Mouse (Mus musculus) liver, embryonic 11.5 days (tissue): ENCODE measurements at regions not wholly inside any gene's neighbourhood (a gene's known extent, or its start where the extent isn't known, plus 50 kb on each side); places are given as distances from the start of the nearest gene placed in this dataset.

Experiments used
- ATAC-seq: fragments of 200-750 bp; cut with Nextera tagmentation; replicated peaks from 2 replicates; pipeline ENCODE4 v1.8.0; 2017; ENCODE audit warnings: moderate number of reproducible peaks, mild to moderate bottlenecking, moderate TSS enrichment, moderate library complexity; ENCODE audit not compliant: low FRiP score
- DNase-seq: peaks from one replicate; pipeline ENCODE4 v3.0.0-alpha.2; 2017; ENCODE audit warnings: low spot score
- H3K27ac ChIP-seq: fragments of 300-500 bp; sonication (generic); 2 replicates; pipeline ENCODE4 v1.5.1; 2014; ENCODE audit warnings: mild to moderate bottlenecking, low read depth, low read length, control low read depth
- H3K27me3 ChIP-seq: fragments of 300-500 bp; sonication (generic); replicated peaks from 2 replicates; pipeline ENCODE4 v1.6.1; 2014; ENCODE audit warnings: low read length, mixed read lengths; ENCODE audit not compliant: control insufficient read depth, insufficient read depth
- H3K36me3 ChIP-seq: fragments of 300-500 bp; sonication (generic); 2 replicates; pipeline ENCODE4 v1.6.1; 2014; ENCODE audit warnings: mild to moderate bottlenecking, low read length, moderate library complexity, mixed read lengths; ENCODE audit not compliant: control insufficient read depth, insufficient read depth
- H3K4me1 ChIP-seq: fragments of 300-500 bp; sonication (generic); replicated peaks from 2 replicates; pipeline ENCODE4 v1.6.1; 2014; ENCODE audit warnings: low read length, mixed read lengths; ENCODE audit not compliant: control insufficient read depth, insufficient read depth
- H3K4me2 ChIP-seq: fragments of 300-500 bp; sonication (generic); 2 replicates; pipeline ENCODE4 v1.6.1; 2014; ENCODE audit warnings: mild to moderate bottlenecking, control low read depth, moderate library complexity
- H3K4me3 ChIP-seq: fragments of 300-500 bp; sonication (generic); 2 replicates; pipeline ENCODE4 v1.5.1; 2014; ENCODE audit warnings: low read depth, low read length, control low read depth
- H3K9ac ChIP-seq: fragments of 300-500 bp; sonication (generic); 2 replicates; pipeline ENCODE4 v1.6.1; 2014; ENCODE audit warnings: low read depth, low read length, control low read depth
- H3K9me3 ChIP-seq: fragments of 300-500 bp; sonication (generic); 2 replicates; pipeline ENCODE4 v1.6.1; 2016; ENCODE audit warnings: low read length, inconsistent platforms, mixed read lengths; ENCODE audit not compliant: control insufficient read depth
- WGBS: fragments of 180-500 bp; shearing (Covaris S2); extraction: QIAGEN DNeasy Blood & Tissue Kit; methylation state at CpG from one replicate; pipeline ENCODE4 v1.1.7; 2014; 5-methylcytosine and 5-hydroxymethylcytosine counted together

- ATAC-seq (no peak), DNase-seq (no peak)
- H3K9ac ChIP-seq, result no peak overlapping the region
- no peak overlapping the region for H3K4me3 ChIP-seq
- H3K27me3 ChIP-seq, result no peaks in the 10 kb centered on the region
- 25% methylated on average over 11 of the region's 11 CpGs for WGBS
- H3K4me2 ChIP-seq, result no peak overlapping the region; the same call in 1 of the 2 replicates
- no peaks in the 10 kb centered on the region for H3K4me1 ChIP-seq
- no peak overlapping the region for H3K27ac ChIP-seq
- H3K9me3 ChIP-seq, result no peaks in the 10 kb centered on the region
- no peaks in the 10 kb centered on the region for H3K36me3 ChIP-seq
Observed at GRCm38 (mm10) chr6:98666388-98666989, 323.9 kb upstream of the Gm765 start.

- no peaks in the 10 kb centered on the region for H3K27me3 ChIP-seq
- WGBS, result 79% methylated on average over 3 of the region's 3 CpGs
- no peak for ATAC-seq
Observed at GRCm38 (mm10) chr6:98651827-98652226, 309.3 kb upstream of the Gm765 start.

GRCm38 (mm10) chr6:98651315-98651714, 308.8 kb upstream of the Gm765 start:
- ATAC-seq (no peak), DNase-seq (no peak)
- no peaks in the 10 kb centered on the region for H3K4me1 ChIP-seq
- H3K4me3 ChIP-seq, result no peak overlapping the region
- H3K9me3 ChIP-seq, result no peaks in the 10 kb centered on the region
- no peaks in the 10 kb centered on the region for H3K27me3 ChIP-seq
- no peak overlapping the region for H3K9ac ChIP-seq
- H3K4me2 ChIP-seq, result no peak overlapping the region
- no peak overlapping the region for H3K27ac ChIP-seq
- H3K36me3 ChIP-seq, result no peaks in the 10 kb centered on the region

More at GRCm38 (mm10) chr6:98651827-98652226, 309.3 kb upstream of the Gm765 start:
- no peak overlapping the region for H3K4me3 ChIP-seq
- no peaks in the 10 kb centered on the region for H3K4me1 ChIP-seq
- H3K4me2 ChIP-seq, result no peak overlapping the region
- no peaks in the 10 kb centered on the region for H3K36me3 ChIP-seq
- H3K9me3 ChIP-seq, result no peaks in the 10 kb centered on the region
- no peak overlapping the region for H3K27ac ChIP-seq
- H3K9ac ChIP-seq, result no peak overlapping the region
- DNase-seq, result no peak

GRCm38 (mm10) chr6:98640316-98640715, 297.8 kb upstream of the Gm765 start:
- H3K36me3 ChIP-seq, result no peaks in the 10 kb centered on the region
- WGBS, result 85% methylated on average over 5 of the region's 5 CpGs
- no peaks in the 10 kb centered on the region for H3K27me3 ChIP-seq
- H3K9ac ChIP-seq, result no peak overlapping the region
- DNase-seq (no peak), ATAC-seq (no peak)
- H3K9me3 ChIP-seq, result no peaks in the 10 kb centered on the region
- H3K4me1 ChIP-seq, result no peaks in the 10 kb centered on the region
- H3K27ac ChIP-seq, result no peak overlapping the region
- H3K4me3 ChIP-seq, result no peak overlapping the region
- H3K4me2 ChIP-seq, result no peak overlapping the region

GRCm38 (mm10) chr6:98635816-98636215, 293.3 kb upstream of the Gm765 start:
- H3K9me3 ChIP-seq, result no peaks in the 10 kb centered on the region
- no peak overlapping the region for H3K27ac ChIP-seq
- no peaks in the 10 kb centered on the region for H3K4me1 ChIP-seq
- no peaks in the 10 kb centered on the region for H3K36me3 ChIP-seq
- H3K4me2 ChIP-seq, result no peak overlapping the region
- WGBS, result 79% methylated on average over 6 of the region's 6 CpGs
- DNase-seq (no peak), ATAC-seq (no peak)
- H3K27me3 ChIP-seq, result no peaks in the 10 kb centered on the region
- H3K4me3 ChIP-seq, result no peak overlapping the region
- H3K9ac ChIP-seq, result no peak overlapping the region

- ATAC-seq, result no peak
- Histone ChIP-seq H3K36me3 (no peaks in the 10 kb centered on the region), H3K27me3 (no peaks in the 10 kb centered on the region), H3K9ac (no peak overlapping the region), H3K27ac (no peak overlapping the region), H3K4me2 (no peak overlapping the region; the same call in 1 of the 2 replicates), H3K9me3 (no peaks in the 10 kb centered on the region), H3K4me3 (no peak overlapping the region), H3K4me1 (no peaks in the 10 kb centered on the region)
- DNase-seq, result no peak
- WGBS, result 50% methylated on average over 17 of the region's 18 CpGs
Observed at GRCm38 (mm10) chr6:98632278-98633063, 289.9 kb upstream of the Gm765 start.

- WGBS, result 70% methylated on average over 8 of the region's 8 CpGs
Observed at GRCm38 (mm10) chr6:98631269-98631668, 288.7 kb upstream of the Gm765 start.

GRCm38 (mm10) chr6:98629646-98630045, 287.1 kb upstream of the Gm765 start:
- Histone ChIP-seq H3K9ac (no peak overlapping the region), H3K36me3 (no peaks in the 10 kb centered on the region), H3K4me2 (no peak overlapping the region), H3K4me1 (no peaks in the 10 kb centered on the region), H3K4me3 (no peak overlapping the region), H3K27me3 (no peaks in the 10 kb centered on the region), H3K27ac (no peak overlapping the region), H3K9me3 (no peaks in the 10 kb centered on the region)
- DNase-seq (no peak), ATAC-seq (no peak)
- 50% methylated on average over 4 of the region's 4 CpGs for WGBS

More at GRCm38 (mm10) chr6:98631269-98631668, 288.7 kb upstream of the Gm765 start:
- Histone ChIP-seq H3K27ac (no peak overlapping the region), H3K27me3 (no peaks in the 10 kb centered on the region), H3K9me3 (no peaks in the 10 kb centered on the region), H3K9ac (no peak overlapping the region), H3K4me1 (no peaks in the 10 kb centered on the region), H3K36me3 (no peaks in the 10 kb centered on the region), H3K4me3 (no peak overlapping the region), H3K4me2 (no peak overlapping the region)
- no peak for ATAC-seq
- DNase-seq, result no peak

GRCm38 (mm10) chr6:98626435-98626834, 283.9 kb upstream of the Gm765 start:
- no peak overlapping the region for H3K27ac ChIP-seq
- no peaks in the 10 kb centered on the region for H3K36me3 ChIP-seq
- ATAC-seq, result no peak
- H3K27me3 ChIP-seq, result no peaks in the 10 kb centered on the region
- no peaks in the 10 kb centered on the region for H3K4me1 ChIP-seq
- 81% methylated on average over 10 of the region's 10 CpGs for WGBS
- H3K9me3 ChIP-seq, result no peaks in the 10 kb centered on the region
- no peak overlapping the region for H3K9ac ChIP-seq
- H3K4me3 ChIP-seq, result no peak overlapping the region
- H3K4me2 ChIP-seq, result no peak overlapping the region
- DNase-seq, result no peak
